Mouse (Mus musculus) megakaryocyte, embryonic 14.5 days (primary cell): ENCODE results near the gene Olfr1388.

Experiments used
- FLI1 ChIP-seq: IDR thresholded peaks from 2 replicates; pipeline ENCODE4 v1.6.1; 2012; ENCODE audit warnings: low read length, inconsistent platforms, mixed read lengths
- GATA1 ChIP-seq: IDR thresholded peaks from 3 replicates; pipeline ENCODE4 v1.6.1; 2012; ENCODE audit warnings: mixed read lengths, low read length, inconsistent platforms, borderline replicate concordance

DNA sequence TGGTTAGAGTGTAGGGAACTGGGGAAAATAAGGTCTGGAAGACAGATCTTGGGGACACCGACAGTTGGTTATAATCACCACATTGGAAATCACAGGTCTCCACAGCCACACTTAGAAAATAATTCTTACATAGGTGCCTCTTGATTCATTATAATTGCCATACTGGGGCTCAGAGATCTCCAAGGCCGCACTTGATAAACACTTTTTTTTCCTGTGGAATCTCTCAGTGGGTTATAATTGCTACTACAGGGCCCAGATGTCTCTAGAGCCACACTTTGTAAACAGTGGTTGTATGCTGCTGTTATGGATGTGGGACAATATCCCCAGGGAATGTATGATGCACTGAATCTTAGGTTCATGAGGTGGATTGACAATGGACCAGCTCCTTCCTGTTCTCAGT is 13.7 kb upstream of the Olfr1388 start, which contains the start of gene Olfr1389:
- TF ChIP-seq GATA1 (no peak), FLI1 (no peak)
